Mouse (Mus musculus) ovary, postnatal 36 days (tissue): ENCODE results near the gene Mfn1.

Experiments
- DNase-seq: peaks from one replicate; pipeline ENCODE4 v3.0.0; 2022; ENCODE audit warnings: low spot score, mixed read lengths

The Mfn1 gene

DNA sequence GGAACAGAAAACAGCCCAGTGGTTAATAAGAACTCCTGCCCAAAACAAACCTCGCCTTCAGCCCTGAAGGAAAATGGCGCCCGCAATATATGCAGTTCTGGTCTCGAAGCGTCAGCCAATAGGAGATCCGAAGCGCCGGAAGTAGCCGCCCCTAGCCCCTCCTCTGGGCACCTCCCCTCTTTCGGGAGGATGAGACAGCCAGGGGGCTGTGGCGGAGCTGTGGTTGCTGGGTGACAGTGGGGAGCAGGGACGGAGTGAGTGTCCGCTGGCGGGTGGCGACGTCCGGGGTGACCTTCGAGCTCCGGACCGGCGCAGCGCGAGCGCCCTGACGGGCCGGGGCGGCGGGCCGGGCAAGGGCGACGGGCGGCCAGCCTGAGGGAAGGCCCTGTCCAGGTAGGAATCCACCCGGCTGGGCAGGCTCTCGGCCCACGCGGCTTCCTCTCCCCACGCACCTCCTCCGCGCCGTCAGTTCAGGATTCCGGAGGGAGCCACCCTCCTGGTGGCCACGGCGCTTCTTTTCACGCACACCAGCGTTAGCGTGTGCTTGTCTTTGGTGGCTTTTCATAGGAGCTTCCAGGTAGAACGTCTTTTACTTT, at the start of gene Mfn1:
Mfn1 (plus strand) TSS at position 163 of the 596 bp plus-strand sequence.
- peak; percentile 91 for DNase-seq

- DNase-seq, result no peak
These were observed 49.3 kb upstream of the Mfn1 start for GRCm38 (mm10) chr3:32479961-32480360.

GRCm38 (mm10) chr3:32483035-32483434, 46.2 kb upstream of the Mfn1 start:
- DNase-seq, result no peak

DNA sequence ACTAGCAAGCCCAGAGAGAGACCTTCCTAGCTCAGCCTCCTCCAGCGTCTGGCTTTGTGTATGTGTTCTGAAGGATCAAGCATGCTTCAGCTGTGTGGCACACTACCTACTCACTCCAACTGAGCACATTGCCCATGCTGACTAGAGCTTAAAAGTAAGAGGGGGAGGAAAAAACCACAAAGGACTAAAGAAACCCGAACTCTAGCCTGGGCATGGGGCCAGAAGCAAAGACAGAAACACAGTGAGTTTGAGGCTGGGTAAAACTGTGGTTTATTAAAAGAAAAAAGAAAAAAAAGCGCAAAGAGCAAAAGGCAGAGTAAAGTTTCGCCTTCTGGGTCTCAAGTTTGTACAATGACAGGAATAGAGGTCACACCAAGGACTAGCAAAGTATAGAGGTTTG, 42.7 kb upstream of the Mfn1 start:
- no peak for DNase-seq

- DNase-seq, result no peak
These were observed 41.1 kb upstream of the Mfn1 start for GRCm38 (mm10) chr3:32488172-32488571.

DNA sequence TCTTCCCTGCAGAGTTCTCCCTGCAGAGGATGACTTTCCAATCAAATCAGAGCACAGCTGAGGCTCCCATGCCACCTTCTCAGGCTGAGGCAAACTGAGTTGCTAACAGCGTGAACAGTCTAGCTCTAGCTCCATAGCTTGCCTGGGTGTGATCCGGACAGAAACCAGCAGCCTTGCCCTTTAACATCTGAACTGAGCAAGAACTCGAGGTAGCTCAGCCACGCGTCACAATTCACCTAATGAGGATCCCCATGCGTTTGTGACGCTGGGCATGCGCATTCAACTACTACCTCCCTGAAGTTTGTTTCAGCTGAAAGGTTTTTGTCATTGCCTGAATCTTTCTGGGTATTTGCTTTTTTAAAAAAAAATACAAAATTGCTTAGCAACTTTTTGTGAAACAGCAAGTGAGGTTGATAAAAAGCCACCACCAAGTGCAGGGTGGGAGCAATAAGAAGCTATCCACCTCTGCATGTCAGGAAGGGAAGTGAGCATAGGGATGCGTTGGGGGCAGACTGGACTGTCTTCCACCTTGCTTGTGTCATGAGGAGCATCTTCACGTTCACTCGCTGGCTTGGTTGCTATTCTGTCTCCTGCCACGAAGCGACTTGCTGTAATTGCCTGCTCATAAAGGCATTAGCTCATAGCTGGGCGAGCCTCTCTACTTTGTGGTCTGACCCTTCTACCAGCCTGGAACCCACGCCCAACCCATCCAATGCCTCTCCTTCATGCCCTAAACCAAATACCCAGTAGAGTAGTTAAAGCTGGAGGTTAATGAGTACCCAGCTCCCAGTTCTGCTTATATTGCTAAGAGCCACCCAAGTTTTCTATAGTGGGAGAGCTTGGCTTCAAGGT, 39.0 kb upstream of the Mfn1 start:
- no peak for DNase-seq

DNA sequence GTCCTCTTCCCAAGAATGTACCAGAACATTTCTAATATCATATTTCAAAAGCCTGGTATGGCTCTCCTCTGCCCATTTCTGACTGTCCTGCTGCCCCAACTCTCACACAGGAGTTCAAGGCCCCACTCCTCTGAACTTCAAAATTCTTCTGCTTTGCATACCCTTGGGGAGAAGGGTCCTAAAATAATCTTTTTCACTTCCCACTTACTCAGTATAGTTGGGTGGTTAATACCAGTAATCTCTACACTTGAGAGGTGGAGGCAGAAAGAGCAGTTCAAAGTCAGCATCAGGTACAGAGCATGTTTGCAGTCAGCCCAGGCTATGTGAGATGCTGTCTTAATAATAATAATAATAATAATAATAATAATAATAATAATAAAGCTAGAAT, 38.3 kb upstream of the Mfn1 start:
- no peak for DNase-seq

- no peak for DNase-seq
These were observed 36.9 kb upstream of the Mfn1 start, which contains the start of gene Kcnmb3 for GRCm38 (mm10) chr3:32492097-32493090. Kcnmb3 (minus strand) TSS chr3:32492231.

DNA sequence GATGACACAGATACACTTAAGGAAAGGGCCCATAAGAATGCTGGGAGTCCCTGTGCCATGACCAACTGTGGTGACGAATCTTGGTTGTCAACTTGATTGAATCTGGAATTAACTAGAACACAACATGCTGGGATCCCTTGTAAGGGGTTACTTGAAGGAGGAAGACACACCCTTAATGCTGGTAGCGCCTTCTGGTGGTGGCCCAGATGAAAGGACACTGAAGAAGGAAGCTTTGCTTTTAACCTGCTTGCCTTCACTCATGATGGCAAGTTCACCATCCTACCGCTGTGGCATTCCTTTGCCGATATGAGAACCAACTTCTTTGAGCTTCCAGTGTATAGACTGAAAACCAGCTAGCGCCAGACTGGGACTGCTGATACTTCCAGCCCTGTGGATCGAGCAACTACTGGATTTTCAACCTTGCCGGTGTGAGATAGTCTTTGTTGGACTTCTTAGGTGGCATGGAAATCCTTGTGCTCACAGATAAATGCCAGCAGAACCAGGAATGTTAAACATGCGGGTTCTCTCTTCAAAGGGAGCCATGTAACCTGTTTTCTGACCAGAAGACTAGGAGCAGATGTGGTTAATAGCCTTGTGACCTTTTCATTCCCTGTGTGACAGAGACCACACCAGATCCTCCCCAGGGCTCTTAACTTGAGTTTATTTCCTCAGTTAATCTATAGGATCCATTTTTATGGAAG, 34.7 kb upstream of the Mfn1 start:
- DNase-seq, result no peak

DNA sequence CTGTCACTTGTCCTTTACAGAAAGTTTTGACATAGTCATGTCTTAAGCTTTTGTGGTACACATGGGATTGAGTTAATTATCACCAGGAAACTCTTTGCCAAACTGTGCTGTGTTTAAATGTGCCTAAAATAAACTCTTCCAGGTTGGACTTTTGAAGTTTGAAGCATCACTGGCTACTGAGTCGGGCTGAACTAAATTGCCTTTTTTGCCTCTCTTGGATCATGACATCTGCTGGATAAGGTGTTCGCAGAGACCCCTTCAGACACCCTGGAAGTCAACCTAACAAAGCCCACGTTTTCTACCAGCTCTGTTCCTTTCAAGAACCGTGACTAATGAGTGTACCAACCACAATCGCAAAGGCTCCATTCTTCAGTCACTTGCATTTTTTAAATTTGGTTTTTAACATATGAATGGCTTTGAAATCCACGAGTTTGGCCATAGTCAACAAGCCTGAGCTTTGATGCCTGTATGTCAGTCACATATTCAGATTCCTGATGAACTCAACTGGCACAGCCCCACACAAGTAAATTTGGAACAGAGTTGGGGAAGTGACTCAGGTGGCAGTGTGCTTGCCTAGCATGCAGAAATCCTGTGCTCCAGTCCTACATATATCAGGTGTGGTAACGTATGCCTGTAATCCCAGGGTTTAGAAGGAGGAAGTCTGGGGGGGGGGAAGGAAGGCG, 34.0 kb upstream of the Mfn1 start:
- no peak for DNase-seq

GRCm38 (mm10) chr3:32495856-32496710, 33.2 kb upstream of the Mfn1 start:
- DNase-seq, result no peak

DNA sequence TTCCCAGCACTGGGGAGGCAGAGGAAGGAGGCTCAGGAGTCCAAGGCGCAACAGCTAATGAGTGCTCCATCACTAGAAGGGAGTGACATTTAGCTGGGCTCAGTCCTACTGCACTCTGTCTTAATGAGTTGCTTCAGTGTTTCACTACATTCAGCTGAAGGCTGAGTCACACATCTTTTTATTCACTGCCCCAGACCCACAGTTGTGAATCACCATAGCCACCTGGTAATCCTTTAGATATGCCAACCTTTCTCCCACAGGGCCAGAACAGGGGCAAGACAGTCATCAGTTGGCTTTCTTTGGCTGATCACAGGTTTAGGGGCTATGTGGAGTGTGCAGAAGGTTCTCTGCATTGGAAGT, 32.6 kb upstream of the Mfn1 start:
- DNase-seq, result no peak

GRCm38 (mm10) chr3:32500346-32500745, 28.9 kb upstream of the Mfn1 start:
- DNase-seq, result no peak

DNA sequence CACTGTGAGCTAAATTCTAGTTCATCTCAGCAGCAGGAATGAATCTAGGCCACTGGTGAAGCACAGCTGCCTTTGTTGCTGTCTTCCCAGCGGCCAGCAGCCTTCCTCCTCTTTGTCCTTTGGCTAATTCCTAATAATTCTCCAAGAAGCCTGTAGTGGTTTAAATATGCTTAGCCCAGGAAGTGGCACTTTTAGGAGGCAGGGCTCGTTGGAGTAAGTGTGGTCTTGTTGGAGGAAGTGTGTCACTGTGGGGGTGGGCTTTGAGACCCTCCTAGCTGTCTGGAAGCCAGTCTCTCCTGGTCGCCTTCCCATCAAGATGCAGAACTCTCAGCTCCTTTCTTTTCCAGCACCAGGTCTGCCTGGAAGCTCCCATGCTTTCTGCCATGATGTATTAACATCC, 23.4 kb upstream of the Mfn1 start:
- no peak for DNase-seq

DNA sequence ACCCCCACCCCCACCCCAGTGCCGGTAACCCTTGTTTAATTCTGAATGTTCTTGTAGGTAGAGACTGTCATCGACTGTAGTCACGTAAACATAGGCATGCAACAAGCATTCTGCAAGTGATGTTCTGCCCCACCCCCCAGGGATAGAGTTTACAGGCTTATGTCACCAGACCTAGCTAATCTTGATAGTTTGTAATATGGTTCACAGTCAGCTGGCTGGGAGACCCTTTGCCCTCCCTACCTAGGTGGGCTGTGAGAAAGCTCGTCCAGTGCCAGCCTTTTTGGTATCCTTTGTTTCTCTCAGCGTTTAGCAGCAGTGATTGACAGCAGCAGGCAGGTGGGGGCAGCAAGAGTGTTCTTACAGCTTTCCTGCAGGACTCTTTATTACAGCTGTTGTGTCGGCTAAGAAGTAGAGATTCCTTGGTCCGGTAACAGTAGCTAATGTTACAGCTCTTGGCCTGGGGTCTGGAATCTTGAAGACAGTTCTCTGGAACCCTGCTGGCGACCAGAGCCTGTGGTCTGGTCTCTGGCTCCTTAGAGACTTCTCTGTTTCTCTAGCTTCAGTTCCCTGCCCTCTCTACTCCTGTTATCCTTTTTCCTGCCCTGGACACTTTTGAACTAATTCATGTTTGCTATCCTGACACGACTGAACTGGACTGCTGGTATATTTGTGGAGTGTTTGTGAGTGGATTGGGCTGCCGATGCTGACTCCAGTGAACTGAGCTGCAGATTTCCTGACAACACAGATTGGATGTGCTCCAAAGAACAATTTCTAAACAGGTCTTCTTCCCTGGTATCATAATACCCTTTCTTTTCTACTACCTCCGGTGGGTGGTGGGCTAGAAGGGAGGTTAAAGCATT, 22.7 kb upstream of the Mfn1 start:
- no peak for DNase-seq

DNA sequence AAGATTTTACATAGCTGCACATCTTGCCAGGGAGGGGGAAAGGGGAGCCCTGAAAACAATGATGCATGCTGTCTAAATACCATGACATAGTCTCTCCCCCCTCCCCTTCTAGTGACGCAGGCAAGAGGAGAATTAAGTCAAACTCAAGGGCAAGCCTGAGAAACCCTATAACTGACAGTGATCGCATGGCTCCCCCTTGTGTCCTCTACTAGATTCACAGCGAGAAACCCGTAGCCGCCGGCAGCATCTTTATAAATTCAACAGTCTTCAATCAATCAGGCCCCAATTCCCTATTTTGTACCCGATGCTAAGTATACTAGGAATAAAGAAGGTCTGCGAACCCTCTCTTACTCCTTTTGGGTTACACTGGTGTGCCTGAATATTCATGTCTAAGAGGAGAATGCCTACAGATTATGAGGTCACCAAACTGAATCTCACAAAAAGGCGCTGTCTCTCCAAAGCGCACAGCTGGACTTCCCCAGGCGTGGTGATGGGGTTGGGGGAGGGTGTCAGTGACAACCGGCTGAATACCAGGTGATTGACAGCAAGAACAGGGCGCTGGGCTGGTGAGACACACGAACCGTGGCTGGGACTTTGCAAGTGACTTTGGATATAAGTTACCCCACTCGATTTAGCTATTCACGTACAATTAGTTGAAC, 20.5 kb upstream of the Mfn1 start:
- peak; percentile 32 for DNase-seq

DNA sequence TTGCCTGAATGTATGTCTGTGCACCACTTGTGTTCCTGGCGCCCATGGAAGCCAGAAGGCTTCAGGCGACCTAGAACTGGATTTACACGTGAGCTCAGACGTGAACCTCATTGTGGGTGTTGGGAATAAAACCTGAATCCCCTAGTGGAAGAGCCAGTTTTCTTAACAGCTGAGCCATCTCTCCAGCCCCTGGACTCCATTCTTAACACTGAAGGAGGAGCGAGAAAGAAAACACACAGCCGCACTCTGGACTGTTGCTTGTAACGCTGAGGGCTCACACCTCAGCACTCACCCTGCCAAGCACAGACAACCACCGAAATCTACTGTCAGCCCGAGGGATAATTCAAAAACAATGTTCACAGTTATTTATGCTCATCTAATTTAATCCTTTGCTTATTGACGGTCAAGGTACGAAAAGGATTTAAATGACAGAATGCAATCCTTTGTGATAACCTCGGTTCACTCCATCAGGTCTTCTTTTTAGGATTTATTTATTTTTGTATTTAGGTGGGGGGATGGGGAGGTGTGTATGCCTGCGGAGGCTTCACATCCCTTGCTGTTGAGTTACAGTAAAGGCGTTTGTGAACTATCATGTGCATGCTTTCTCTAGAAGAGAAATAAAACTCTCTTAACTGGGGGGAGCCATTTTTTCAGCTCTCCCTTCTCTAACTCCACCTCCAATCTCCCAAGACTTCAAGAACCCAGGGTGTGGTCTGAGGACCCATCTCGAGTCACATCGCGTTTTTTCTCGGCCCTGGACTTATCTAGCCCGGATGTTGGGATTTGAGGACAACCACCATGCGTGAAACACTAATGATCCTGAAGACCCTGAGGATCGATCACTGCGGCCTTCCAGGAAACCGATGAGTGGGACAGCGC, 19.5 kb upstream of the Mfn1 start, which contains the start of gene Zfp639:
Zfp639 (plus strand) TSS at position 764 of the 879 bp plus-strand sequence.
- no peak for DNase-seq
